Mouse (Mus musculus): ENCODE measurements around the gene Sema3f. TPM values are rescaled to one million over a fixed set of nuclear protein-coding genes. Genes with fewer than 3 reads are reported as not detected.

Gene Sema3f
- total RNA-seq, 2 experiments from 2014 or later, result 22.6 to 41.3 TPM

DNA sequence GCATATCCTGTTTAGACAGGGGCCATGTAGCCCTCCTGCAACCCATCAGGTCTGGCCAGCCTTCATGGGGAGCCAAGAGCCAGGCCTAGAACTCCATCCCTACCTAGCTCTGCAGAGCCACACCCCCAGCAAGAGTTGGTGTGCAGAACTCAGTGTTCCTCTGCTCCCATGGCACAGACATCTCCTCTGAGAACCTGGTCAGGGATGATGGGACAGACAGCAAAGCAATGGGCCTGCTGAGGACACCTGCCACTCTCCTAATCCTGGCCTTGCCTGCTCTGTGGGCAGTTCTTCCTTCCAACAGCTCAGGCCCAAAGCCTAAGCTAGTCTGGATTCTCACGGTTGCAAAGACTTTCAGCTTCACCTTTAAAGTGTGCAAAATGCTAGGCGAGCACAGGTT lies 5.4 kb upstream of the Sema3f start:
- no peak for DNase-seq

DNA sequence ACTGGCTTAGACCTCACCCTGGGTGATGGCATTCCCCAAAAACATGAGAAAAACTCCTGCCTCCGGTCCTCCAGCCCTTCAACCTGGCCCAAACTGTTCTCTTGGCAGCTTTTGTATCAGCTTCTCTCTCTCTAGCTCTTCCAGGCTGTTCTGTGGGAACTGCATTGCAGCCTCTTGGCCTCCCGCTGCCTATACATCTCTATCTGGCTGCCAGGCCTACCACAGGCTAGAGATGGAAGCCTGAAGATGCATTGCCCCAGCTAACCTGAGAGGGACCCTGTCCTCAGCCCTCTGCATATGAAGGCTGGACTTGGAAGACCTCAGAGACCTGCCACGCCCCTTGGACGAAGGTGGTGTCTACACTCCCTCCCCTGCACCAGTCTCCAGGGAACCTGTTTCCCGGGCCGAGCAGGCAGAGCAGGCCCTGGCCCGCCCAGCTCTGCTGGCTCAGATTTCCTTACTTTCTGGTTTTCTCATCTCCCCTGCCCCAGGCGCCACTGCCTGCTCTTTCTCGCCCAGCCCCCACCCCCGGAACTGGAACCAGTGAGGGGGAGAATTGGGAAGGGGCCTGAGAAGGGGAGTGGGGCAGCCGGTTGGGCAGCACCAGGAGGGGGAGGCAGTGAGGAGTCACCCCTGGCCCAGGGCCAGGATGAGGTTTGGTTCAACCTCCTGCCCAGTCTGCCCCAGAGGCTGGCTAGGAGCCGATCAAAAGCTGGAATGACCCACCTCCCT lies 4.1 kb upstream of the Sema3f start:
- DNase-seq, result peak in 1 of 2 experiments; percentile 58

DNA sequence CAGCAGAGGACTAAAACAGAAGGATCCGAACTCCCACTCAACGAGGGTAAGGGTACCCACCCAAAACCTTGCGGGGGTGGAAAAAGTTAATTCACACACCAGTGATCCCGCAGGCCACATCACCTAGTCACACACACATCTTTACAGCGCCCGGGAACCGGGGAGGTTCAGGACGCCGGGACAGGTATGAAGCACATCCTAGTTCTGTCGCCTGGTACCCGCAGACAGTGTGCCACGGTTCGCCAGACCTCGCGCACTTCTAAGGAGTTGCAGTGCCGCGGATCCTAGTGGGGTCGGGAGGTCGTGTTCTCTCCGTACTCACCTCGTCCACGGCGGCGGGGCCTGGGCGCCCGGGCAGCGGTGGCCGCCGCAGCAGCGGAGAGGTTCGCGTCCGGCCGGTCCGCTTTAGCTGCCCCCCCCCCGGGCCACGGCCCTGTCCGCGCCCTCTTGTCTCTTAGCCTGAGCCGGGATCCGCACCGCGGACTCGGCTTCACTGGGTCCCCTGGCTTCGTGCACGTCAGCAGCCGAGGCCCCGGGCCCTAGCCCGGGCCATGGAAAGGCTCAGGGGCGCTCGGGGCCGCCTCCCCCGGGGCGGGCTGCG lies 1.1 kb downstream of the Sema3f start:
- no peak for DNase-seq

DNA sequence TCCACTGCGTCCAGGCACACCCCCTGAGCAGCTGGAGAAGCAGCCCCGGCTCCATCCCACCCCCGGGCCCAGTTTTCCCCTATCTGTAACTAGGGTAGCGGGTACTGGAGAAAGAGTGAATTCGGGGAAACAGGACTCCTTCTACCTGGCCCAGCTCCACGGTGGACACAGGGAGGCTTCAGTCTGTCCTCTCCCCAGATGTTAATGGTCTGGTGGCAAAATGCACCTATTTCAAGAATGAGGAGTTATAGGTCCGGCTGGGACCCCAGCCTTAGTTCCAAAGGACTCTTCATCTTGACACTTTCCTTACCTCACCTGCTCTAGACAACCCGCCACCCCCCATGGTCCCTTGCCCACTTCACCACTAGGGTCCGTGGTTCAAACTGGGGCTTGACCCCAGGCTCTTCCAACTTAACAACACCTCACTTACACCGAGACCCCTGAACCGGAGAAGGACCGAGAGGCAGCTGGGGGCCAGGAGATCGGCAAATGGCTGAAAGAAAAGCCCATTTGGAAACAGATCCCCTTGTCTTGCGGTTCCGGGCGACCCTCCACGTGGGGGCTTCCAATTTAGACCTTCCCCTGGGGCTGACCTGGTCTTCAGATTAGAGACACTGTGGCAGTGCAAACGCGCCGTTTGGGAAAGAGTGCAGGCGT lies 1.7 kb downstream of the Sema3f start:
- DNase-seq, result no peak

DNA sequence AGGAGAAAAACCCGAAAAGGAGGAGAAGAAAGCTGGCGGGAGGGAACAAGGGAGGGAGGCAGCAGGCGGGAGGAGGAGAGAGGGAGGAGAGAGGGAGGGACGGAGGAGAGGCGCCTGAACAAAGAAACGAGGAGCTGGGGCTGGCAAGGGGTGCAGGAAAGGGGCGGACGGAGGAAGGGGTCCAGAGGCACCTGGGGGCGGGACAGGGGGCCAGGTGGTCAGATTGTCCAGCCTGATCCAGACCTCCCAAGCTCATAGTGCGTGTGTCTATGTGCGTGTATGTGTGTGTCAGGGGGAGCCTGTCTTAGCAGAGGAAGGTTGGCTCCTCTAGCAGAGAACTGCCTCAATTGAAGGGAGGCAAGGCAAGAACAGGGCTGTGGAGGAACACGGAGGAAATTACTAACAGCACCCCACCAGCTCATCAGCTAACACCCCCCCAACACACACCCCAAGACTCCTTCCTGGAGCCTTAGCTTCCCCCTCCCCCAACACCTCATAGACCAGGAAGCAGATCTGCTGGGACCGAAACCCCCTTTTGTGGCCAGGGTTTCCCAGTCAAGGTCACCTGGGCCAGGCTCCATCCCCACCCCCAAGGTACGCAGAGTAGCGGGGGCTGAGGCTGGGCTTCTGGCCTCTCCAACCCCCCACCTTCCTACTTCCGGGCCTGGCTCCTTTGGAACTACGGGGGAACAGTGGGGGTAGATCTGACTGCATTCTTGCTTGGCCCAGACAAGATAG lies 2.4 kb downstream of the Sema3f start:
- DNase-seq, result no peak

DNA sequence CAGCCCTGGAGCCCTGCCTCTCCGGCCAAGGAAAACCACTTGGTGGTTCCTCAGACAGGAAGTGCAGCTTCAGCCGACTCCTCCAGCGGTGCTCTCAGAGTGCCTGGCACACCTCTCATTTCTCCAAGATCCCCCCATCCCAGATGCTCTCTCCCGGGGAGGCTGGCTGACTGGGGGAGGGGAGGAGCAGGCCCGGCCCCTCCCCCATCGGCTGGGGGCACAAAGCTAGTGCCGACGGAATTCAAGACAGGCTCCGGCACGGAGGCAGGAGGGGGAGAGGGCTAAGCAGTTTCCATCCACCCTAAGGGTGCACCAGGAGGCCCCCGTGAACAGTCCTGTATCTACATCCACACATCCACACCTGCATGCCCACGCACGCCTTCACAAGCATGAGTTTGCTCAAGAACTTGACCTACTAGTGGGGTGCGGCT lies 3.5 kb downstream of the Sema3f start:
- DNase-seq, result no peak

DNA sequence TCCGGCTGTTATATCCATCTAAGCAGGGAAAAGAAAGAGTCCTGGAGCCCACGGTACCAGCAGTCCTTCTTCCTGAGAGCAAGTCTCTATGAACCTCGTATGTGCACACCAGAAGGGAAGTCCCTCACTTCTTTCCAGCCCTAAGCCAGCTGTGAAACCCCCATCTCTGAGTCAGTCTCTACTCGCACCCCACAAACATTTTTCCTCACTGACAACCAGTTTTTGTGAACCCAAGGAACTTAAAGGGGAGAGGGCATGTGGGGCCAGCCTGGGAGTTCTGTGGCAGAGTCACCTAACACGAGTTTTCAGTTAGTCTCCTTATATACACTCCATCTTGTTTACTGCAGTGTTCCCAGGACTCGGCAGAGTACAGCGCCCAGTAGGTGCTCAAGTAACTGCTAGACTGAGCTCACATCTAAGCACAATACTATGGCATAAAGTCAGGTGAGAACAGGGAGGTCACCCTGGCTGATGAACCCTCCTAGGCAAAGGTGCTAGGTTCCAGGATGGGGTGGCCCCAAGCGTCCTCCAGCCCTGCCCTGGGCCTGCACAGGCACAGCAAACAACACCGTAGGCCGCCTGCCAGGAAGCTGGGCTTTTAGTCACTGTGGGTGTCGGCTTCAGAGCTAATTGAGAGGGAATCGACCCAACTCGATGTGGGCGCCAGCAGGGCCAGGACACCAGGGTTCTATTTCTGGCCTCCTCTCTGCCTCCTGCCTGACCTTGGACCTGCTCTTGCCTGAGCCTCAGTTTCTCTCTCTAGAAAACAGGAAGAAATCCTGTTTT lies 6.7 kb downstream of the Sema3f start:
- DNase-seq, result peak in 1 of 2 experiments; percentile 48

DNA sequence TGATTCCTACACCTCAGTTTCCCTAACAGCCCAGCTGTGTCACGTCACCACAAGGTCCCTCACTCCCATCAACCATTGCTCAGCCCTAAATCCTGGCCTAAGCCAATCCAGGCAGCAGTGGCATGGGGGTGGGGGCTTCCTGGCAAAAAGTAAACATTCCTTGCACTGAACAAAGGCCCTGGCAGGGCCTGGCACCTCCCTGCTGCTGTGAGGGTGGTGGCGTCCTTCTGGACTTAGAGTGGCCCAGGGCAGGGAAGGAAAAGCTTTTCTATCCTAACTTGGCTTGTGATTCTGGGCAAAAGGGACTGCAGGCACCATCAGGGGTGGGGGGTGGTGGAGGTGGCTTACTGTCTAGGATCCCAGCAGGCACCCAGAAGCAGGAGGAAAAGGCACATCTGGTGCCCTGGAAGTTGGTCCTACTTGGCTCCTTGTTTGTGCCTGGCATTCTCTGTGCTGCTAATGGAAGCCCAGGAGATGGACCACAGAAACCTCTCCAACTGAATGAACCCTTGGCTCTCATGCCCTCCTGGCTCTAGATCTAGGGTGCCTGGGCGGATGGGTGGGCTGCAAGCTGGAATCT lies 7.6 kb downstream of the Sema3f start:
- no peak for DNase-seq

DNA sequence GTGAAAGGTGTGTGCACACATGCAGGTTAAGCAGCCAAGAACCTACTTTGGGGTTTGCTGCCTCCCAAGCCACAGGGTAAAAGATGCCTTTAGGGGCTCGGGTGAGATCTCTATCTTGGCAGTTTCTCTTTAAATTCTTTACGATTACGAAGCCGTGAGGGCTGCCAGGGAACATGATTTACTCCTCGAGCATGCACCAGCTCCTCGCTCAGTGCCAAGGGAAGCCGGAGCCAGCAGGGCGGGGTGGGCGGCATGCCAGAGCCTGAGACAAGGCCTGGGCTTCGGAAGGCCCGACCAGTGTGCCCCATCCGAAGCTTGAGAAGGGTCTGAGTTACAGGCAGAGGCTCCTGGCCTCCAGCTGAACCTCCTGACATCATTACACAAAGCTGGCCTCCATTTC lies 8.7 kb downstream of the Sema3f start:
- peak; percentile 89 to 90 for DNase-seq

DNA sequence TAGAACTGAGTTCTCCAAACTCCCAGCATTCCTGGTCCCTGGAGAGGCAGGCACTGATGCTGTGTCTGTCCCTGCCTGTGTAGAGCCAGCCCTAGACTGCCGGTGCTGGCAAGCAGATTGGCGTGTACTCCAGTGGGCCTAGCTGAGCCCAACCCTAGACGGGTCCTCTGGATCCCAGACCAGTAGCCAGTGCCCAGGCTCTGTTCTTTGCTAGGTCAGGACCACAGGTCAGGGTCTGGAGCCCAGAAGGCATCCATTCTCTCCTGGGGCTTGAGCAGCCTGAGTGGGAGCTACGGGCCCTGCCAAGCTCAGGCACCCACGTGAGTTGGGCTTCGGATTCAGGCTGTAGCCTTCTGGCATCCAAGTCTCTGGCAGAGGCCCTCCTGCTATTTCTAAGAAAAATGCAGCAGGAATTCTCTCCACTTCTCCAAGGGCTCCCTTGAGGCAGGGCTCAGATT lies 10.1 kb downstream of the Sema3f start:
- peak in 1 of 2 experiments; percentile 34 for DNase-seq

DNA sequence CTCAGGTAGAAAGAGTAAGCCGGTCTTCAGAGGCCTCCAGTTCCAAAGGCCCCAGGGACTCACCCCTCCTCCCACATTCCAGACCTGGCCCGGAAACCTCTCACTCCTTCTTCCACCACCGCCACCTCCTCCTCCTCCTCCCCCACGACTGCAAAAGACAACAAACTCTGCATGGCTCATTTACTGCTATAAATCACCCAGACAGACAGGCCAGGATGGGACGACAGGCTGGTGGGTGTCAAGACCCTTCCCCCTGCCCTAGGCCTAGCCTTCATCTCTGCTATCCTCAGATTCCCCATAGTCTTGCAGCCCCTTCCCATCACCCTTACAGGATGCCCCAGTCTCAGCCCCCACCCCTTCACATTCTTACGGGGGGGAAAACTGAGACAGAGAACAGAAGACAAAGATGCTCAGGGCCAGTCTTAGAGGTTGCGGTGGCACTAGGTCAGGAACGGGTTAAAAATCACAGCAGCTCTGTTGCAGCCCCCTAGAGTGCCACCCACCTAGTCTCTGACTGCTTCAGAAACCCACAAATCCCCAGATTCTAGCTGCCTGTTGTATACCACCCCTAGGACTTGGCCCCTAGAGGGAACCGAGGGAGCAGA lies 10.8 kb downstream of the Sema3f start:
- DNase-seq, result no peak

DNA sequence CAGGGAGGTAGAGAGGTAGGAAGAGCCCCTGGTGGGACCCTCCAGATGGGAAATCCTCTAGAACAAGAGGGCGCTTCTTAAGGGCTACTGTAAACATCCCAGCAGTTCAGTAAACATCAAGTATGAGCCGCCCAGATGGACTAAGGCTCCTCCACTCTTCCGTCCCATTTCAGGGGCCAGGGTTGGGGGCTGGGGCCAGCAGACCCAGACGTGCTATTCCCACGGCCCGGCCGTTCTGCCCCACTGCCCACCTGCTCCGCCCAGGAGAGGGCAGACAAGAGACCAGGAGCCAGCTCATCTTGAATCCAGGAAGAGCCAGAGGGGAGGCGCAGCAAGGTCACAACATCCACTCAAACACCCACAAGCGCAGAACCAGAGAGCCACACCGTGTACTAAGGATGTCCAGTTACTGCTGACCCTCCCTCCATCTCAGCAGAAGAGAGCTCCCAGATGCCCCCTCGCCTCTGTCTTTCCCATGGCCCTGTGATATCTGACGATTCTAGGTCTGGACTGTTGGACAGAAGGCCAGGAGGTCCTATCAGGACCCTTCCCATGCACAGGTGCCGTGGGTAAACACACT lies 11.6 kb downstream of the Sema3f start:
- no peak for DNase-seq

DNA sequence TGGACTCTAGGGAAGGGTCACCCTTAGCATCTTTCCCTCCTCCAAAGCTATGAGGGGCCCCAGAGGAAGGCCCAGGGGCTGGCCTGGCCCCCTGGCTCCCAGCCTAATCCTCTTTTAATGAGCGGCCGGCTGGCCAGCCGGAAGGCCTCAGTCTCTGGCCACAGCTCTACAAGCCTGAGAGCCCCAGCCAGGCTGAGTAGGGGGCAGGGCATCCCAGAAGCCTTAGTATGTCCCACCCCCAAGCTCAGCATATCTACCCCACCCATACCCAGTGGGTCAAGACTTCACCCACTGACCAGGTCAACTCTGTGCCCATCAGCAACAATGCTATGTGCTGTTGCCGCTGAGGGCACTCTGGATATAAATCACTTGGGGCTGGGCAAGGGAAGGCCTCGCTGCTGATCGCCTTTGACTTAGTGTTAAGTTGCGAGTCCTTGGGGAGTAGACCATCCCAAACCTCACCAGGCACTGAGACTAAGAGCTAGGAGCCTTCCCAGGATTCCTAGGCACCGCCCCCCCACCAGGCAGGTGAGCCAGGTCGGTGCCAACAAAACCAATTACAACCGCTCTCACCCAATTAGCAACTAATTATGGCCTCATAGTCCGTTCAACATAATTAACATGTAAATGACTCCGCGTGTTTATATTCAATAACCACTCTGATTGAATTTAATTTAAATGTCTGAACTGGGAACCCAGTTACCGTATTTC lies 12.3 kb downstream of the Sema3f start:
- DNase-seq, result no peak

DNA sequence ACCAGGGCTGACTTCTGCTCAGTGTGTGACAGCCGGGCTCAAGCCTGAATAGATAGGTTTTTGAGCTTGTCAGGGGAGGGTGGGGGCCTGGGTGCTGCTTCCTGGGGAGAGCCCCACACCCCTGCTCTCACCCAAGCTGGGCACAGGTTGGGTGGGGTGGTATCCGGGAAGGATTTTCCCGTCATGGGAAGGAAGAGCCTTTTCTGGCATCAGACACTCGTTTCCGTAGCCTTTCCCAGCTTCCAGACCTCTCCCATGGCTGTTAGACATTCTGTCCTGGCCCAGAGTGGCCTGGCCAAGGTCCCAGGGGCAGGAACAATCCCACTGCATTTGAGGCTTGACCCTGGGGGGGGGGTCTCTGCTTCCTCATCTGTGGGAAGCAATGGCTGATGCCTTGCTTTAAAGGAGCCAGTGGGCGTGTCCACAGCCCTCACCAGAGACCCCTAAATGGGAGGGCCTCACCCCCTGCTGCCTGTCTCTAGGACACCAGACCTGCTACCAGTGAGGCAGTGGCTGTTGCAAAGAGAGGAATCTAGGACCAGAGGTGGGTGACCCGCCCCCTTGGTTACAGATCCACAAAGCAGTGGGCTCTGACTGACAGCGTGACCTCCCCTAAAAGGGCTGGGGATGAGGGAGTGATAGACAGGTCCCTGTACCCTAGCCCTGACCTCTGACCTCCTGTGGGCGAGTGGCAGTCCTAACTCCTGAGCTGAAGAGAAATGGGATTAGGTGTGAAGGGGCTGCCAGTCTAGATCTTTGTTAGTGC lies 13.2 kb downstream of the Sema3f start:
- peak; percentile 41 to 52 for DNase-seq

DNA sequence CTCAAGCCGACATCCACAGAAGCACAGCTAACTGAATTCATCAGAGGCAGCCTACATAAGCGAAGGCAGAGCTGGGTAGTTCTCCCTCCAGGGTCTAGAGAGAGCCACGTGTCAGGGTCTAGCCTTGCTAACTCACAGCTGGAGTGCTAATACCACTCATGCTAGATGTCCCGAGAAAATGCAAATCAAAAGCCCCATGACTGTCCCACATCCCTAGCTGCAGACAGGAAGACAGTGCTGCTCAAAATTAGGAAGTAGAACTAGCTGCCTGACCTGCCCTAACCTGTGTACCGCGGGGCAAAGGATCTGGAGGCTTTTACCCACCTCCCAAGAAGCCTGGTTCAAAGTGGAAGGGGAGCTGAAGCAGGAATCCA lies 14.2 kb downstream of the Sema3f start:
- DNase-seq, result no peak

DNA sequence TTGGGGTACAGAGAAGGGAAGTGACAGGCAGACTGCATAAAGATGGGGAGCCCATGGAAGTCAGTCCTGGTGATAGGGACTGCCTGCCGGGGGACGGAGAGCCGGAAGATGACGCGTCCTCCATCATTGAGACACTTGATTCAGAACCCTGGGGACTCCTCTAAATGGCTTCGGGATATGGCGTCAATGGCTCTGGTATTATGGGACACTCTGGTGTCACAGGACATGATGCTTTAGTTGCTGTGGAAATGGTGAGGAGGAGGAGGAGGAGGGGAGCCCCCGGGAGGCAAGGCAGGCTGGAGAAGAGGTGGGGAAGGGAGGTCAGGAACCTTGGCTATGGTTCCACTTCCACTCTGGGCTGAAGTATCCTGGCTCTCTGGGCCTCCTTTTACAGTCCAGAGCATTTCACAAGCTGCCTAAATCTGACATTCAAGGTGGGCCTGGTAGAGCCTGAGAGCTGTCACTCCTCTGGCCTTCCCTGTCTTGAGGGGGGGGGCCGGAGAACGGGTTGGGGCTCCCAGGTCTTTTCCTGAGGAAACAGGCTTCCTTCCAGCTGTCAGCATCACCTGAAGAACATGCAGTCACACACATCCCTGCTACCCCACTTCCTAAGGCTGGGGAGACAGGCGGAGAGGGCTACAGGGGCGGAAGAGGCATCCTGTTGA lies 14.7 kb downstream of the Sema3f start:
- peak in 1 of 2 experiments; percentile 47 for DNase-seq

DNA sequence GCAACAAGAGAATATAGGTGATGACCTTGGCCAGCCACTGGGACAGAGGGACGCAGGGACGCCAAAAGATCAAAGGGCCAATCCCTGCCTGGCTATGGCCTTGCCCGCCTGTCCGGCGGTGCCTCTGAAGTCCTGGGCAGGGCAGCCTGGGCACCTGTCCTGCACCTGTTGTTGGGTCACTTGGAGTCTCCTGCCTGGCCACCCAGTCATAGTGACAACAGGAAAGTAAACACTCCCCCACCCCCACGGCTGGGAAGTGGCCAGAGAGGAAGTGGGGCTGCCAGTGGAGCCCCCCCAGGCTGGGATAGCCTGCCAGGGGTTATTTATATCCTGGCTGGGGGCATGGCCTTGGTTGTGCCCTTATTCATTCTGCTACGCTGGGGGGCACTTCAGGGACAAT lies 15.6 kb downstream of the Sema3f start:
- DNase-seq, result peak; percentile 42 to 69

DNA sequence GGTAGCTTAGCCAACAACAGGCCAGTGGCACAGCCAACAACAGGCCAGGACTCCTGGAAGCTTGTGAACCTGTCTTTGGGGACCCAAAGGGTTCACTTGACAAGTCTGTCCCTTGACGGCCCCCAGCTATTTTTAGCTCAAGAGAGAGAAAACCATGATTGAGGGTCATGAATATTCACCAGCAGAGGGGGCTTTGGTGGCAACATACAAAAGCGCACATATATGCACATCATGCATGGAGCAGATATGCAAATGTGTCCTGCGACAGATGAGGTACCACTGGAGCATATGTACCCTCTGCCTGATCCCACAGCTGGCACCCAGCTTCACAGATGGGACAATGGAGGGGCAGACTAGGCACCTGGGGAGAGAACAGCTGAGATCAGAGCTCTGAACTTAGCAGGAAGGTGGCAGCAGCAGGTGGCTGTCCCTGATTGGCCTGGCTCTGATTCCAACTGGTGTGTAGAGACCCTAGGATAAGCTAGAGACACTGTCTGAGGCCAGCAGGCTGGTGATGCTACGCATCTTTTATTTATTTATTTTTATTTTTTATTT lies 16.8 kb downstream of the Sema3f start:
- DNase-seq, result no peak

Data from adrenal gland, postnatal 36 days (tissue).